Mouse (Mus musculus) adrenal gland, adult (tissue): Measurements from ENCODE around the gene Ptgs2.

Source experiments
- DNase-seq, 2 experiments: peaks; one replicate each; pipeline ENCODE4 v3.0.0; 2022 to 2023; ENCODE audit warnings: low spot score in 1 of 2; ENCODE audit not compliant: inconsistent age in 2 of 2

The Ptgs2 gene

GRCm38 (mm10) chr1:150147272-150147671 lies 47.4 kb downstream of the Ptgs2 start:
- no peak for DNase-seq

GRCm38 (mm10) chr1:150151411-150151810 lies 51.6 kb downstream of the Ptgs2 start:
- DNase-seq: peak; percentile 68 to 87
